Mouse (Mus musculus) brain, embryonic 14.5 days (tissue): Measurements from ENCODE around the gene Gbp2b.

ENCODE experiments used
- CTCF ChIP-seq: fragments of 200-500 bp; IDR thresholded peaks from 2 replicates; pipeline ENCODE4 v1.5.1; 2012; ENCODE audit warnings: inconsistent platforms, mild to moderate bottlenecking, moderate library complexity, borderline replicate concordance; ENCODE audit not compliant: insufficient read depth, insufficient read length; ENCODE audit errors: extremely low read depth
- POLR2A ChIP-seq: fragments of 200-500 bp; IDR thresholded peaks from 2 replicates; pipeline ENCODE4 v1.6.1; 2012; ENCODE audit warnings: mild to moderate bottlenecking, inconsistent platforms, borderline replicate concordance; ENCODE audit not compliant: poor library complexity, insufficient read depth, insufficient read length, severe bottlenecking; ENCODE audit errors: extremely low read depth

DNA sequence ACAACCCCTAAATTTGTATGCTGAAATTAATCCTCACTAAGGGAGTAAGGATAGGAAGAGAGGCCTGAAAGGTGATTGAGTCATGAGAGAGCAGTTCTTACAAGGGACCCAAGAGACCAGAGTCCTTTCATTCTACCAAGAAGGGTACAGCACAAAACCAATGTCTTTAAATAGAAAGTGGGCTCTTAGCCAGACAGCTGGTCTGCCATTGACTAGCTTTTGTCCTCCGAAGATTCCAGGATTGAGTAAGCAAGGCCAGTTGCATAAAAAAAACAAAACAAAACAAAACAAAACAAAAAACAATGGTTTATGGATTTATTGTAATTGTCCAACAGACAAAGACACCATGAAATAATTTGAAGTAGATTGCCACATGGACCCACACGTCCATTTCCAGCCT is 5.8 kb upstream of the Gbp2b start:
- TF ChIP-seq CTCF (no peak), POLR2A (no peak)
